Mouse (Mus musculus) intestine, embryonic 15.5 days (tissue): ENCODE results near the gene Ubl5. TPM values are rescaled to one million over a fixed set of nuclear protein-coding genes. Genes with fewer than 3 reads are reported as not detected.
"Not testable (repeated sequence)": the region's sequence is repeated elsewhere in the genome, so short reads cannot be mapped to it uniquely, and the experiment has no call there.

Source experiments
- ATAC-seq: fragments of 200-750 bp; cut with Nextera tagmentation; 2 replicates; pipeline ENCODE4 v1.8.0; 2017; ENCODE audit warnings: moderate TSS enrichment, moderate library complexity
- H3K27ac ChIP-seq: fragments of 300-500 bp; sonication (generic); 2 replicates; pipeline ENCODE4 v1.5.1; 2015; ENCODE audit warnings: mild to moderate bottlenecking, inconsistent platforms
- H3K27me3 ChIP-seq: fragments of 300-500 bp; sonication (generic); replicated peaks from 2 replicates; pipeline ENCODE4 v1.6.1; 2015; ENCODE audit warnings: inconsistent platforms
- H3K36me3 ChIP-seq: fragments of 300-500 bp; sonication (generic); 2 replicates; pipeline ENCODE4 v1.6.1; 2015; ENCODE audit warnings: inconsistent platforms
- H3K4me1 ChIP-seq: fragments of 300-500 bp; sonication (generic); replicated peaks from 2 replicates; pipeline ENCODE4 v1.6.1; 2015; ENCODE audit warnings: inconsistent platforms
- H3K4me2 ChIP-seq: fragments of 300-500 bp; sonication (generic); replicated peaks from 2 replicates; pipeline ENCODE4 v1.6.1; 2015; ENCODE audit warnings: mild to moderate bottlenecking, inconsistent platforms
- H3K4me3 ChIP-seq: fragments of 300-500 bp; sonication (generic); replicated peaks from 2 replicates; pipeline ENCODE4 v1.5.1; 2015; ENCODE audit warnings: inconsistent platforms
- H3K9ac ChIP-seq: fragments of 300-500 bp; sonication (generic); 2 replicates; pipeline ENCODE4 v1.6.1; 2015; ENCODE audit warnings: inconsistent platforms
- H3K9me3 ChIP-seq: fragments of 300-500 bp; sonication (generic); 2 replicates; pipeline ENCODE4 v1.6.1; 2016; ENCODE audit warnings: inconsistent platforms
- WGBS: fragments of 180-500 bp; shearing (Covaris S2); methylation state at CpG from one replicate; pipeline ENCODE4 v1.1.7; 2015; 5-methylcytosine and 5-hydroxymethylcytosine counted together
- polyA plus RNA-seq: library from polyadenylated mRNA; unstranded; fragments of >200 nt; fragmentation: Nextera tagmentation; extraction: Ambion mirVana; gene quantifications from 2 replicates; pipeline ENCODE4 v1.2.1, GENCODE M21; 2015

The Ubl5 gene
- polyA plus RNA-seq, 1 experiment from 2014 or later = 399 TPM

- H3K27ac ChIP-seq = no peak overlapping the region
- no peak overlapping the region for H3K4me2 ChIP-seq
- no peak overlapping the region for H3K4me3 ChIP-seq
- H3K36me3 ChIP-seq = no peaks in the 10 kb centered on the region
- 53% methylated on average over 17 of the region's 17 CpGs for WGBS
- no peaks in the 10 kb centered on the region; the same call in 1 of the 2 replicates for H3K4me1 ChIP-seq
- H3K27me3 ChIP-seq = no peaks in the 10 kb centered on the region
- no peak for ATAC-seq
- no peak overlapping the region for H3K9ac ChIP-seq
- no peaks in the 10 kb centered on the region for H3K9me3 ChIP-seq
Measured at GRCm38 (mm10) chr9:20685081-20685861, 42.6 kb downstream of the Ubl5 start.

GRCm38 (mm10) chr9:20689403-20689802 is 46.7 kb downstream of the Ubl5 start:
- Histone ChIP-seq H3K27me3 (peaks cover 2% of the 10 kb centered on the region; the same call in 1 of the 2 replicates), H3K27ac (no peak overlapping the region), H3K9me3 (no peaks in the 10 kb centered on the region), H3K36me3 (no peaks in the 10 kb centered on the region), H3K9ac (no peak overlapping the region), H3K4me1 (peaks cover under 1% of the 10 kb centered on the region; the same call in 1 of the 2 replicates), H3K4me3 (no peak overlapping the region), H3K4me2 (no peak overlapping the region)
- no peak for ATAC-seq
- 29% methylated on average over 1 of the region's 1 CpGs for WGBS

- no peak overlapping the region for H3K4me2 ChIP-seq
- H3K27ac ChIP-seq = no peak overlapping the region
- 1% methylated on average over 4 of the region's 4 CpGs for WGBS
- H3K27me3 ChIP-seq = peaks cover 4% of the 10 kb centered on the region; the same call in 1 of the 2 replicates
- ATAC-seq = no peak
- no peaks in the 10 kb centered on the region for H3K9me3 ChIP-seq
- H3K4me1 ChIP-seq = peaks cover 5% of the 10 kb centered on the region; the same call in 1 of the 2 replicates
- no peak overlapping the region for H3K9ac ChIP-seq
- no peaks in the 10 kb centered on the region for H3K36me3 ChIP-seq
- H3K4me3 ChIP-seq = no peak overlapping the region
Measured at GRCm38 (mm10) chr9:20689913-20690312, 47.2 kb downstream of the Ubl5 start.

- H3K4me3 ChIP-seq, H3K36me3 ChIP-seq, H3K4me1 ChIP-seq, H3K9ac ChIP-seq, H3K4me2 ChIP-seq, H3K27me3 ChIP-seq, H3K9me3 ChIP-seq, ATAC-seq, H3K27ac ChIP-seq: not testable (repeated sequence)
- WGBS = 80% methylated on average over 2 of the region's 2 CpGs
Measured at GRCm38 (mm10) chr9:20690449-20690848, 47.8 kb downstream of the Ubl5 start.

- no peak overlapping the region for H3K4me3 ChIP-seq
- WGBS = 87% methylated on average over 3 of the region's 3 CpGs
Measured at GRCm38 (mm10) chr9:20692863-20693262, 50.2 kb downstream of the Ubl5 start.

GRCm38 (mm10) chr9:20694721-20695235 is 52.1 kb downstream of the Ubl5 start:
- Histone ChIP-seq H3K27ac (no peak overlapping the region), H3K9me3 (no peaks in the 10 kb centered on the region), H3K4me3 (peak overlapping the region; percentile 27), H3K36me3 (no peaks in the 10 kb centered on the region), H3K27me3 (peaks cover 4% of the 10 kb centered on the region; the same call in 1 of the 2 replicates), H3K4me1 (peaks cover 8% of the 10 kb centered on the region; the same call in 1 of the 2 replicates), H3K9ac (peak overlapping the region; percentile 20), H3K4me2 (peak overlapping the region; percentile 54)
- WGBS = 3% methylated on average over 25 of the region's 25 CpGs
- no peak for ATAC-seq

More at GRCm38 (mm10) chr9:20692863-20693262, 50.2 kb downstream of the Ubl5 start:
- Histone ChIP-seq H3K9me3 (no peaks in the 10 kb centered on the region), H3K4me1 (peaks cover 8% of the 10 kb centered on the region; the same call in 1 of the 2 replicates), H3K27me3 (peaks cover 4% of the 10 kb centered on the region; the same call in 1 of the 2 replicates), H3K4me2 (no peak overlapping the region), H3K36me3 (no peaks in the 10 kb centered on the region), H3K9ac (no peak overlapping the region), H3K27ac (no peak overlapping the region)
- ATAC-seq = no peak

- Histone ChIP-seq H3K4me1 (peaks cover 8% of the 10 kb centered on the region; the same call in 1 of the 2 replicates), H3K27me3 (peaks cover 4% of the 10 kb centered on the region; the same call in 1 of the 2 replicates), H3K27ac (no peak overlapping the region), H3K4me3 (no peak overlapping the region), H3K9me3 (no peaks in the 10 kb centered on the region), H3K9ac (no peak overlapping the region), H3K4me2 (no peak overlapping the region), H3K36me3 (no peaks in the 10 kb centered on the region)
- ATAC-seq = no peak
- WGBS = 86% methylated on average over 5 of the region's 5 CpGs
Measured at GRCm38 (mm10) chr9:20696107-20696712, 53.5 kb downstream of the Ubl5 start.

Other genes starting within 250 kb of the Ubl5 start
- 11.9 and 14.7 TPM in 2 replicates for gene Zfp26, start 182.7 kb upstream of the Ubl5 start, polyA plus RNA-seq
- gene Zfp426, start 150.1 kb upstream of the Ubl5 start, polyA plus RNA-seq = 15.1 and 15.7 TPM in 2 replicates
- gene Zfp266, start 121.5 kb upstream of the Ubl5 start, polyA plus RNA-seq = 55.1 and 62.4 TPM in 2 replicates
- 12.0 and 13.8 TPM in 2 replicates for gene Zfp846, start 61.6 kb upstream of the Ubl5 start, polyA plus RNA-seq
- gene Fbxl12, start 1.9 kb downstream of the Ubl5 start, polyA plus RNA-seq = 14.7 and 16.4 TPM in 2 replicates
- 44.1 and 46.8 TPM in 2 replicates for gene Pin1, start 9.2 kb downstream of the Ubl5 start, polyA plus RNA-seq
- 8.1 and 8.8 TPM in 2 replicates for gene Olfm2, start 103.5 kb downstream of the Ubl5 start, polyA plus RNA-seq
- 2.7 and 2.8 TPM in 2 replicates for gene Col5a3, start 172.2 kb downstream of the Ubl5 start, polyA plus RNA-seq
- not detected in 2 replicates for gene Rdh8, start 175.6 kb downstream of the Ubl5 start, polyA plus RNA-seq
- gene A230050P20Rik, start 225.8 kb downstream of the Ubl5 start, polyA plus RNA-seq = 15.0 and 19.8 TPM in 2 replicates
- 8.3 and 10.7 TPM in 2 replicates for gene Angptl6, start 236.8 kb downstream of the Ubl5 start, polyA plus RNA-seq
- 91.6 and 95.5 TPM in 2 replicates for gene Ppan, start 245.3 kb downstream of the Ubl5 start, polyA plus RNA-seq